Mouse (Mus musculus): Measurements from ENCODE around the gene Slc6a16. TPM values are rescaled to one million over a fixed set of nuclear protein-coding genes. Genes with fewer than 3 reads are reported as not detected.

Gene Slc6a16
- polyA plus RNA-seq (2012; ENCODE audit: low replicate concordance), result not detected in 2 replicates

GRCm38 (mm10) chr7:45240633-45241388 lies at the start of gene Slc6a16:
Gene Slc6a16 (plus strand): TSS chr7:45241085.

GRCm38 (mm10) chr7:45204380-45205143 lies 36.3 kb upstream of the Slc6a16 start, which contains the start of gene Ccdc155:
Gene Ccdc155 (minus strand): TSS chr7:45204892.

GRCm38 (mm10) chr7:45211851-45212251 lies 29.0 kb upstream of the Slc6a16 start, which contains the start of gene Dkkl1:
Gene Dkkl1 (minus strand): TSS chr7:45212147.

GRCm38 (mm10) chr7:45215673-45216441 lies 25.0 kb upstream of the Slc6a16 start, which contains the start of gene Tead2:
Gene Tead2 (plus strand): TSS chr7:45215753.

GRCm38 (mm10) chr7:45238723-45239496 lies 2.0 kb upstream of the Slc6a16 start, which contains the start of gene Cd37:
Gene Cd37 (minus strand): TSS chr7:45239115.

GRCm38 (mm10) chr7:45277136-45277760 lies 36.4 kb downstream of the Slc6a16 start, which contains the start of gene Slc6a21:
Gene Slc6a21 (plus strand): TSS chr7:45277513.

Other genes with a start within 250 kb of the Slc6a16 start
- gene Irf3, start 243.4 kb upstream of the Slc6a16 start, polyA plus RNA-seq (2012; ENCODE audit: low replicate concordance), result 87.3 and 130 TPM in 2 replicates
- gene Bcl2l12, start 242.4 kb upstream of the Slc6a16 start, polyA plus RNA-seq (2012; ENCODE audit: low replicate concordance), result 87.8 and 102 TPM in 2 replicates
- gene Scaf1, start 224.7 kb upstream of the Slc6a16 start, polyA plus RNA-seq (2012; ENCODE audit: low replicate concordance), result 217 and 410 TPM in 2 replicates
- 5.5 and 13.5 TPM in 2 replicates for gene Rras, start 223.1 kb upstream of the Slc6a16 start, polyA plus RNA-seq (2012; ENCODE audit: low replicate concordance)
- gene Prr12, start 188.2 kb upstream of the Slc6a16 start, polyA plus RNA-seq (2012; ENCODE audit: low replicate concordance), result 79.4 and 112 TPM in 2 replicates
- 116 and 136 TPM in 2 replicates for gene Nosip, start 178.7 kb upstream of the Slc6a16 start, polyA plus RNA-seq (2012; ENCODE audit: low replicate concordance)
- 37.4 and 43.1 TPM in 2 replicates for gene Prrg2, start 178.4 kb upstream of the Slc6a16 start, polyA plus RNA-seq (2012; ENCODE audit: low replicate concordance)
- 46.7 and 64.8 TPM in 2 replicates for gene Rcn3, start 148.9 kb upstream of the Slc6a16 start, polyA plus RNA-seq (2012; ENCODE audit: low replicate concordance)
- gene Fcgrt, start 137.2 kb upstream of the Slc6a16 start, polyA plus RNA-seq (2012; ENCODE audit: low replicate concordance), result 110 and 181 TPM in 2 replicates
- 30.5 and 135 TPM in 2 replicates for gene Rps11, start 116.6 kb upstream of the Slc6a16 start, polyA plus RNA-seq (2012; ENCODE audit: low replicate concordance)
- 3,721 and 5,411 TPM in 2 replicates for gene Rpl13a, start 112.3 kb upstream of the Slc6a16 start, polyA plus RNA-seq (2012; ENCODE audit: low replicate concordance)
- 0.19 and 1.7 TPM in 2 replicates for gene Gm45713, start 104.9 kb upstream of the Slc6a16 start, polyA plus RNA-seq (2012; ENCODE audit: low replicate concordance)
- 27.9 and 74.5 TPM in 2 replicates for gene Flt3l, start 104.7 kb upstream of the Slc6a16 start, polyA plus RNA-seq (2012; ENCODE audit: low replicate concordance)
- gene Pih1d1, start 86.8 kb upstream of the Slc6a16 start, polyA plus RNA-seq (2012; ENCODE audit: low replicate concordance), result 30.9 and 48.1 TPM in 2 replicates
- 59.4 and 89.2 TPM in 2 replicates for gene Aldh16a1, start 86.5 kb upstream of the Slc6a16 start, polyA plus RNA-seq (2012; ENCODE audit: low replicate concordance)
- 0.08 and 0.46 TPM in 2 replicates for gene Slc17a7, start 77.1 kb upstream of the Slc6a16 start, polyA plus RNA-seq (2012; ENCODE audit: low replicate concordance)
- 0.24 and 4.6 TPM in 2 replicates for gene Gfy, start 61.5 kb upstream of the Slc6a16 start, polyA plus RNA-seq (2012; ENCODE audit: low replicate concordance)
- gene Pth2, start 60.1 kb upstream of the Slc6a16 start, polyA plus RNA-seq (2012; ENCODE audit: low replicate concordance), result not detected in 2 replicates
- 1.1 and 1.2 TPM in 2 replicates for gene Ccdc155, start 36.2 kb upstream of the Slc6a16 start, polyA plus RNA-seq (2012; ENCODE audit: low replicate concordance)
- gene Dkkl1, start 28.9 kb upstream of the Slc6a16 start, polyA plus RNA-seq (2012; ENCODE audit: low replicate concordance), result 46.7 and 92.2 TPM in 2 replicates
- 1.1 and 1.3 TPM in 2 replicates for gene Tead2, start 25.3 kb upstream of the Slc6a16 start, polyA plus RNA-seq (2012; ENCODE audit: low replicate concordance)
- gene Cd37, start 2.0 kb upstream of the Slc6a16 start, polyA plus RNA-seq (2012; ENCODE audit: low replicate concordance), result 162 and 431 TPM in 2 replicates
- 0.11 TPM in 1 of 2 replicates, not detected in the other for gene Slc6a21, start 36.4 kb downstream of the Slc6a16 start, polyA plus RNA-seq (2012; ENCODE audit: low replicate concordance)
- gene Trpm4, start 92.7 kb downstream of the Slc6a16 start, polyA plus RNA-seq (2012; ENCODE audit: low replicate concordance), result 1.2 and 1.4 TPM in 2 replicates
- gene Hrc, start 94.2 kb downstream of the Slc6a16 start, polyA plus RNA-seq (2012; ENCODE audit: low replicate concordance), result not detected in 2 replicates
- gene Ppfia3, start 125.9 kb downstream of the Slc6a16 start, polyA plus RNA-seq (2012; ENCODE audit: low replicate concordance), result 2.6 and 3.4 TPM in 2 replicates
- 0.80 TPM in 1 of 2 replicates, not detected in the other for gene Lin7b, start 129.5 kb downstream of the Slc6a16 start, polyA plus RNA-seq (2012; ENCODE audit: low replicate concordance)
- gene Snrnp70, start 154.7 kb downstream of the Slc6a16 start, polyA plus RNA-seq (2012; ENCODE audit: low replicate concordance), result 650 and 741 TPM in 2 replicates
- gene Kcna7, start 164.6 kb downstream of the Slc6a16 start, polyA plus RNA-seq (2012; ENCODE audit: low replicate concordance), result not detected in 2 replicates
- not detected in 2 replicates for gene Ntf5, start 172.6 kb downstream of the Slc6a16 start, polyA plus RNA-seq (2012; ENCODE audit: low replicate concordance)
- not detected in 2 replicates for gene Lhb, start 179.7 kb downstream of the Slc6a16 start, polyA plus RNA-seq (2012; ENCODE audit: low replicate concordance)
- 11.4 and 11.8 TPM in 2 replicates for gene Gys1, start 193.8 kb downstream of the Slc6a16 start, polyA plus RNA-seq (2012; ENCODE audit: low replicate concordance)
- 293 and 559 TPM in 2 replicates for gene Ruvbl2, start 197.0 kb downstream of the Slc6a16 start, polyA plus RNA-seq (2012; ENCODE audit: low replicate concordance)
- 5,681 and 8,825 TPM in 2 replicates for gene Ftl1, start 218.8 kb downstream of the Slc6a16 start, polyA plus RNA-seq (2012; ENCODE audit: low replicate concordance)
- 180 and 264 TPM in 2 replicates for gene Bax, start 225.8 kb downstream of the Slc6a16 start, polyA plus RNA-seq (2012; ENCODE audit: low replicate concordance)
- 0.27 and 0.61 TPM in 2 replicates for gene Tulp2, start 240.8 kb downstream of the Slc6a16 start, polyA plus RNA-seq (2012; ENCODE audit: low replicate concordance)
- gene Gm45808, start 245.7 kb downstream of the Slc6a16 start, polyA plus RNA-seq (2012; ENCODE audit: low replicate concordance), result not detected in 2 replicates
- 0.83 and 1.7 TPM in 2 replicates for gene Dhdh, start 247.7 kb downstream of the Slc6a16 start, polyA plus RNA-seq (2012; ENCODE audit: low replicate concordance)

Measured in leukemia stem cell, adult 10-12 weeks (primary cell).